Mouse (Mus musculus) thymus, adult 2 months (tissue): Measurements from ENCODE around the gene Prps1.

ENCODE experiments used
- CTCF ChIP-seq: fragments of 200-500 bp; IDR thresholded peaks from 2 replicates; pipeline ENCODE4 v1.5.1; 2012; ENCODE audit warnings: mild to moderate bottlenecking, control low read depth, low read length, moderate library complexity, borderline replicate concordance; ENCODE audit not compliant: control insufficient read depth, poor library complexity, insufficient read depth; ENCODE audit errors: extremely low read depth
- POLR2A ChIP-seq: fragments of 200-500 bp; IDR thresholded peaks from 2 replicates; pipeline ENCODE4 v1.6.1; 2012; ENCODE audit warnings: mild to moderate bottlenecking, low read length, control low read depth, moderate library complexity; ENCODE audit not compliant: control insufficient read depth, poor library complexity, insufficient read depth; ENCODE audit errors: extremely low read depth

- TF ChIP-seq CTCF (no peak), POLR2A (no peak)
Observed at GRCm38 (mm10) chrX:140513379-140513778, 57.0 kb downstream of the Prps1 start.
